Mouse (Mus musculus): ENCODE measurements around the gene Frem2.

The Frem2 gene

DNA sequence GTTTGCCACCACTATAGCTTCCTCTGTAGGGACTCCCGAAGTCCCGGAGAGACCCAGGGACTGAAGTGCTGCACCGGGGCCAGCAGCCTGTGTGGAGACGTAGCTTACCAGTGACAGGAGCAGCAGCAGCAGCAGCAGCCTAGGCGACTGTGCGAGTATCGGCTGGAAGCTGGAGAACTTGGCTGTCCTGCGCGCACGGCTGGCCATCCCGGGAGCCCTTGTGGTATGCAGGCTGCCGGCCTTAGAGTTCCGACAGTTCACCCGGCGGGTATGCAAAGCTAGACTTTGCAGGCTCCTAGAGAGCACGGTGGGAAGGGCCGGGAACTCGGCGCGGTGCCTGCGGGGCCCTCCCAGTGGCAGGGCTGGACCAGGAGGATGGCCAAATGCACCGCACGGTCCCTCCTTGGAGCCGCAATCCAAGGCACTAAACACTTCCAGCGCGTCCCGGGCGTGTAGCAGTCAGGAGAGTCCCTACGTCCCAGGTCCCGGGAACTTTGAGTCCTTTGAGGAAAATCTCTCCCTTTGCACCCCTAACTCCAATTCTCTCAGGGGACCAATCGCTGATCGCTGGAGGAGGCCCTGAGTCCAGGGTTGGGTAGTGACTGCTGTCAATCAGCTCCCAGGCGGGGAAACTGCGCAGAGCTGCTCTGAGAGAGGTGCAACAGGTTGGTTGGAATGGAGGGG, at the start of gene Frem2:
Frem2 (minus strand) TSS at position 478 of the 684 bp plus-strand sequence.
- DNase-seq (ENCODE audit: extremely low spot score, low spot score), result peak; percentile 76

- DNase-seq (ENCODE audit: extremely low spot score, low spot score), result no peak
Observed at GRCm38 (mm10) chr3:53705992-53706495, 48.9 kb upstream of the Frem2 start.

GRCm38 (mm10) chr3:53703126-53703505, 46.0 kb upstream of the Frem2 start:
- DNase-seq (ENCODE audit: extremely low spot score, low spot score), result no peak

DNA sequence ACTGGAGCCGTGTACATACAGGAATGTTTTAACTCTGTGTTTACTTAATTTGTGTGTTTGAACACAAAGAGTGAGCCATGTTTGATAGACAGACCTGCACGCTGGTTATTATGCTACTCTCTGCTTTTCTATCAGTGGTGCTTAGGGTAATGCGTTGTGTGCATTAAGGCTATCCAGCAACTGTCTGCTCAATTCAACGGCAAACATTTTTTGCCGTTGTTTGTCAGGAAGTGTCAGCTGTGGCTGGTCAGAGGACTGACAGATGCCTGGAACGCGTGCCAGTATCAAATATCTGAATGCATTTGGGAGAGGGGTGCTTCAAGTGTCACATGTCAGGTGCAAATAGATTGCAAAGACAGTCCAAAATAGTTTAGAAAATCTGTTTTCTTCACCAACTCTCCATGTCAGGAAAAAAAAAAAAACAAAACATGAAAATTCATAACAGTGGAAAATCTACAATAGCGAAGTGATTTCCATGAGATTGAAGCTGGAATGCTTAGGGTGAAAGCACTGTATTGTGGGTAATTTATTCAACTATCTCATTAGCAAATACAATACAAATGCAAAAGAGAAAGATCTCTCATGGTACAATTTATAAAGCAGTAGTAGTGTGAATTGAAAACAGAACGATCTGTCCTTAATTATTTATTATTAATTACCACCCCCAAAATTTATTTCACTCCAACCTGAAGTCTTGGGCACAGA, 45.4 kb upstream of the Frem2 start:
- DNase-seq (ENCODE audit: extremely low spot score, low spot score), result no peak

DNA sequence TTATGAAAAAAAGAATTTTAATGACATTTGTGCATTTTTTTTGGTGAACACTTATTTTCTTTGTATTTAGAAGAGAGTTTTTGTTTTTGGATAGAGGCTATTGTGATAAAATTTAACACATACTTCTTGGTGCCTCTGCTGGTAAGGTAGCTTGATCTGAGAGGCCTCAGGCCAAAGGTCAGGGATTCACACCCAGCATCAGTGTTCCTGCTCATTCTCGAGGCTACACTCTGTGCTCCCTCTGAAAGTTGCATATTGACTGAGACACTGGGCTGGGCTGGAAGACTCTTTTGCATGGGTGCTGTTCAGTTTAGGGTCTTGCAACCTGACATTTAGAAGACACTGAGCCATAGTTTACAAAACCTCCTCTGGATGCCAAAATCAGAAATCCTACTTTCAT, 44.8 kb upstream of the Frem2 start:
- DNase-seq (ENCODE audit: extremely low spot score, low spot score), result no peak

DNA sequence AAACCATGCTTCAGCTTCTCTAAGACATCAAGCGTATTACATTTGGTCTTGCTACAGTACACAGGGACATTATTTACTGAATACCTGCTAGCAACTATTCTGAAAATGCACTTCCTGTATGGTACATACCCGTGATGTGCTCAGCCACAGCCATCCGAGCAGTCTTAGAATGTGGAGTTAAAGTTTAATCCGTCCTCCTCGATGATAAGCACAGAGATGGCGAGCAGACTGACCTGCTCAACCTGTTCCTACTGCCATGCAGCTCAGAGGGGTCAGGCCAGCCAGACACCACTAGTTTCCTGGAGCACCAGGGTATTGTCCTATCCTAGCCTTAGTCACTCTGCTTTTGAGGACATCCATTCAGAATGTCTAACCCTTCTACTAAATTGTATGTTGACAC, 30.6 kb upstream of the Frem2 start:
- no peak for DNase-seq (ENCODE audit: extremely low spot score, low spot score)

- no peak for DNase-seq (ENCODE audit: extremely low spot score, low spot score)
Observed at GRCm38 (mm10) chr3:53682244-53682643, 25.1 kb upstream of the Frem2 start.

GRCm38 (mm10) chr3:53680816-53681215, 23.7 kb upstream of the Frem2 start:
- no peak for DNase-seq (ENCODE audit: extremely low spot score, low spot score)

DNA sequence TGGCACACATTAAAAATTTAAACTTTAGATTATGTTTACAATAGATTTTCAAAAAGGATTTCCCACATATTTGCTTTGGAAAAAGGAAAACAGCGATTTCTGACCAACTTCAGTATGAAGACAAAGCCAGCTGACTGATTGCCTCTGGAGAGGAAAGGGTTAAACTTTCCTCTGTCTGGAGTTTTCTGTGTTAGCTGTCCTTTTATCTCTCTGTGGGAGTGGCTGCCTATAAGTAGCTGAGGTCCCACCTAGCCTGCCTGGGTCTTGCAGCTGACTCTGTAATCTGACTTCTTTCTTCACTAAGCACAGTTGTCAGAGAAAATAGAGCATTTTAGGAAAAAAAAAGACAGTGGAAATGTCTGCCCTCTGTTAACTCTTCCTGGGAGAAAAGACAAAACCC, 17.1 kb upstream of the Frem2 start:
- no peak for DNase-seq (ENCODE audit: extremely low spot score, low spot score)

- DNase-seq (ENCODE audit: extremely low spot score, low spot score), result no peak
Observed at GRCm38 (mm10) chr3:53669736-53670135, 12.6 kb upstream of the Frem2 start.

GRCm38 (mm10) chr3:53657744-53658534, 784 bp upstream of the Frem2 start:
- peak; percentile 52 for DNase-seq (ENCODE audit: extremely low spot score, low spot score)

DNA sequence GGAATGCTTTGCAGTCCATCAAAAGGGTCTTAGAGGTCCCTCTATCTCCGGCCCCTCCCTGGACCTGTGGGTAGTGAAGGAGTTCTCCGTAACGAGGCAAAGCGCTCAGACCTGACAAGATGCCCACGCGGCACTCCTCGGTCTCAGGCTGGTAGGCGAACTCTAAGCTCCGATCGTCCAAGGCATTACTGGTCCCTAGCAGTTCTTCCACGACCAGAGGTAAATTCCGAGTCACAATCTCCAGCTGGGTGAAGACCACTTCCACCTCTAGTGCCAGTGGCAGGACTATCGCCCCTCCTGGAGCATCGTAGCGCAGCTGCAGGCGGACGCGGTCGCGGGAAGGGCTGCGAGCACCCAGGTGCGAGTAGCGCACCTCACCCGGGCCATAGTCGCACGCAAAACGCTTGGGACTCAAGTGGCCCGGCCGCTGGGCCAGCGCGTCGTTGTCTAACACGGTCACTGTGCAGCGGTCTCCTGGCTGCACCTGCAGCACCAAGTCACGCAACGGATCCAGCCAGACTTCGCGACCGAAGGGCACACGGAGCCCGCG, 752 bp downstream of the Frem2 start:
- DNase-seq (ENCODE audit: extremely low spot score, low spot score), result no peak

GRCm38 (mm10) chr3:53655343-53655742, 1.8 kb downstream of the Frem2 start:
- DNase-seq (ENCODE audit: extremely low spot score, low spot score), result peak; percentile 10

DNA sequence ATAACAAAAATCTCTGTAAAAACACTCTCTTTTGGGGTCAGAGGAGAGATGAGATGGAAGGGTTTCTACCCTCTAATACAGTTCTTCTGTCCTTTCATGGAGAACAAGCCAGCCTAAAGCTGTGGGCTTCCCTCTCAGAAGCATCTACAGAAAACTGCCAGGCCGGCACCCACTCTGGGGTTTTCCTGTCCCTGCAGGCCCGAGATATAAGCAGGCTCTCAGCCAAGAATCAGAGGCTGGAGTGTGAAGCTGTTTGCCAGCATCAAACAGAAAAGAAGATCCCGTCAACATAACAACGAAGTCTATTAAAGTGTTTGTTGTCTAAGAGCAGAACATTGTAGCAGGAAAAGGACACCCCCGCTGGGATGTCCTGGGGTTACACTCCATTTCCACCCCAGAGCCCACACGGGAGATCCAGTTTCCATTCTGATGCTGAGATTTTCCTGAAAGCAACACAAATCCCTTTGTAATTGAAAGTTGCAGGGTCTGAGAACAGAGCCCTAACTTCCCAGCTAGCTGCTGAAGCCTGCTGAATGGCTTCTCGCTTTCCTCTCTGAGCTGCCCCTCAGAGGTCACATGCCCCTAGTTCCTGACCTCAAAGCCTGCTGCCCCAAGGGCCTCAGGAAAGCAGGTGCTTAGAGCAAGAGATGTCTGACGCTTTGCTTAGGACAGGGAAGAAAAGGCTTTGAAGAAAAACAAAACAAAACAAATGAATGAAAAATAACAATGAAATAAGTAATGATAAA, 7.0 kb downstream of the Frem2 start:
- DNase-seq (ENCODE audit: extremely low spot score, low spot score), result peak; percentile 27

DNA sequence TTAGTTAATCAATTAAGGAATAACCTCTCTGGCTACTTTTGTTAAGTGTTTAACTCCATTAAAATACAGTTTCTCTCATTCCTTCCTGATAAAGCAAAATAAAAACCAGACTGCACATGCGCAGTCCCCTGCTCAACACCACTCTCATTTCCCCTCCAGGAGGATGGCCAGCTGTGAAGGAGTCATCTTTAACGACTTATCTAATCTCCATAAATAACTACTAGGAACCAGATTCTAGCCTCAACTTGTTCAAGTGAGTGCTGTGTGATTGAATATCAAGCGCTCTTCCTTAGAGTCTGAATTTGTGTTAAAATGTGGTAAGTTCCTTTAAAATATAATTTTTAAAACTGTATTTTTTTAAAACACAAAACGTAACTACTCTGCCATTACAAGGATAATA, 7.7 kb downstream of the Frem2 start:
- peak; percentile 8 for DNase-seq (ENCODE audit: extremely low spot score, low spot score)

- DNase-seq (ENCODE audit: extremely low spot score, low spot score), result peak; percentile 11
Observed at GRCm38 (mm10) chr3:53648902-53649301, 8.3 kb downstream of the Frem2 start.

DNA sequence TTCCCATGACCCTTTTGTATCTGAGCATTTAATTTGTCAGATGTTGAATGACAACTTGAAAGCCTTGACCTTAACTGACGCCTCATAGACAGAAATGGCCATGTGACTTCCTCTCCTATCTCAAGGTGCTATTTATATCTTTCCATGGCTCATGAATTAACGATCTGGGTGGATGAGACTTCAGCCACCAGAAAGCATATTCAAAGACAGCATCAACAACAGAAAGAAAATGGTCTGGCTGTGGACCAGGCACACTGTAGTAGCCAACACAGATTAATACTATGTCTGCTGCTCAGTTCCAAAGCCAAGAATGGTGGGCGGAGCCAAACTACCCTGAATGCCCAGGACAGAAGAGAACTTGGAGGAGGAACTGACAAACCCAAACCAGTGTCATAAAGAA, 21.2 kb downstream of the Frem2 start:
- DNase-seq (ENCODE audit: extremely low spot score, low spot score), result no peak

GRCm38 (mm10) chr3:53631126-53631525, 26.0 kb downstream of the Frem2 start:
- no peak for DNase-seq (ENCODE audit: extremely low spot score, low spot score)

DNA sequence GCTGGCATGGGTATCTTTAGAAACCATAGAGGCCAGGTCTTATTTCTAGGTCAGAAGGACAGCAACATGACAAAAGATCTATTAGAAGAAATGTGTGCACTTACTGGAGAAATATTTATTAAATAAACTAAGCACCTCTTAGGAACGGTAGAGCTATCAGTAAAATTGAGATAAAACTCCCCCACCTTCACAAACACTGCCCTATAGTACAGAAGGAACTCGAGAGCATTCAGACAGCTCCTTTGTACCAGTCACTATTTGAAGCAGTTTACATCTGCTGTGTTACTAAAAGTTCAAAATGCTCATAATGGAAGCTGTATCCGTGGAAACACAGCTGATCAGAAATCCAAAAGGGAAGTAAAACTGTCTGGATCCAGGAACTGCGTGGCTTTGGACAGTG, 26.5 kb downstream of the Frem2 start:
- no peak for DNase-seq (ENCODE audit: extremely low spot score, low spot score)

- DNase-seq (ENCODE audit: extremely low spot score, low spot score), result no peak
Observed at GRCm38 (mm10) chr3:53629966-53630365, 27.2 kb downstream of the Frem2 start.

GRCm38 (mm10) chr3:53623222-53623621, 33.9 kb downstream of the Frem2 start:
- DNase-seq (ENCODE audit: extremely low spot score, low spot score), result no peak

Measured in neural tube, embryonic 10.5 days (tissue).